Mouse (Mus musculus) heart, embryonic 14.5 days (tissue): ENCODE measurements around the gene Banp. TPM values are rescaled to one million over a fixed set of nuclear protein-coding genes. Genes with fewer than 3 reads are reported as not detected.

Experiments used
- ATAC-seq: fragments of 200-750 bp; cut with Nextera tagmentation; 2 replicates; pipeline ENCODE4 v1.8.0; 2017; ENCODE audit warnings: low read depth, moderate TSS enrichment; ENCODE audit not compliant: insufficient number of reproducible peaks, insufficient read depth, low FRiP score
- H3K27ac ChIP-seq, 2 experiments: fragments of 200-500 bp in 1 of 2; fragments of 300-500 bp in 1 of 2; sonication (generic) in 1 of 2; replicated peaks in 1 of 2; 2 replicates each; pipeline ENCODE4 v1.5.1; 2012 to 2014; ENCODE audit warnings: low read depth in 2 of 2, low read length in 2 of 2, control low read depth in 1 of 2, mild to moderate bottlenecking in 1 of 2, mixed read lengths in 1 of 2; ENCODE audit not compliant: control insufficient read depth in 1 of 2, insufficient read depth in 1 of 2
- H3K27me3 ChIP-seq: fragments of 300-500 bp; sonication (generic); 2 replicates; pipeline ENCODE4 v1.6.1; 2014; ENCODE audit warnings: mild to moderate bottlenecking, low read length, control low read depth; ENCODE audit not compliant: control insufficient read depth, insufficient read depth
- H3K36me3 ChIP-seq: fragments of 300-500 bp; sonication (generic); 2 replicates; pipeline ENCODE4 v1.6.1; 2014; ENCODE audit warnings: mild to moderate bottlenecking, control low read depth, low read length, mixed read lengths; ENCODE audit not compliant: control insufficient read depth, insufficient read depth
- H3K4me1 ChIP-seq, 2 experiments: fragments of 200-500 bp in 1 of 2; fragments of 300-500 bp in 1 of 2; sonication (generic) in 1 of 2; 2 replicates each; pipeline ENCODE4 v1.6.1; 2012 to 2014; ENCODE audit warnings: low read length in 2 of 2, control low read depth in 1 of 2, mixed read lengths in 1 of 2; ENCODE audit not compliant: control insufficient read depth in 2 of 2, insufficient read depth in 2 of 2
- H3K4me2 ChIP-seq: fragments of 300-500 bp; sonication (generic); 2 replicates; pipeline ENCODE4 v1.6.1; 2014; ENCODE audit warnings: mild to moderate bottlenecking, low read length
- H3K4me3 ChIP-seq, 2 experiments: fragments of 200-500 bp in 1 of 2; fragments of 300-500 bp in 1 of 2; sonication (generic) in 1 of 2; 2 replicates each; pipeline ENCODE4 v1.5.1; 2012 to 2014; ENCODE audit warnings: low read length in 2 of 2, mild to moderate bottlenecking in 2 of 2, control low read depth in 1 of 2, low read depth in 1 of 2, moderate library complexity in 1 of 2; ENCODE audit not compliant: control insufficient read depth in 1 of 2, insufficient read depth in 1 of 2
- H3K9ac ChIP-seq: fragments of 300-500 bp; sonication (generic); 2 replicates; pipeline ENCODE4 v1.6.1; 2014; ENCODE audit warnings: mild to moderate bottlenecking, low read length
- H3K9me3 ChIP-seq: fragments of 300-500 bp; sonication (generic); 2 replicates; pipeline ENCODE4 v1.6.1; 2016; ENCODE audit warnings: low read length, control low read depth; ENCODE audit not compliant: control insufficient read depth
- WGBS: fragments of 180-500 bp; shearing (Covaris S2); extraction: QIAGEN DNeasy Blood & Tissue Kit; methylation state at CpG from one replicate; pipeline ENCODE4 v1.1.7; 2014; 5-methylcytosine and 5-hydroxymethylcytosine counted together
- polyA plus RNA-seq: library from polyadenylated mRNA; unstranded; fragments of >200 nt; fragmentation: Nextera tagmentation; extraction: Ambion mirVana; gene quantifications from 2 replicates; pipeline ENCODE4 v1.2.1, GENCODE M21; 2014

The Banp gene
- polyA plus RNA-seq, 1 experiment from 2014 or later, result 21.2 TPM

- ATAC-seq, result no peak
- Histone ChIP-seq H3K27me3 (no peaks in the 10 kb centered on the region), H3K4me2 (peak overlapping the region; percentile 94), H3K27ac (no peak overlapping the region), H3K36me3 (peaks cover 32% of the 10 kb centered on the region), H3K9ac (peak overlapping the region; percentile 31; the same call in 1 of the 2 replicates), H3K4me1 (peaks cover 27 to 61% of the 10 kb centered on the region in 2 experiments), H3K9me3 (no peaks in the 10 kb centered on the region), H3K4me3 (peak overlapping the region in 1 of 2 experiments; percentile 91; a peak in 1 of 4 replicates)
These were observed 2.6 kb downstream of the Banp start for GRCm38 (mm10) chr8:121952122-121952521.

DNA sequence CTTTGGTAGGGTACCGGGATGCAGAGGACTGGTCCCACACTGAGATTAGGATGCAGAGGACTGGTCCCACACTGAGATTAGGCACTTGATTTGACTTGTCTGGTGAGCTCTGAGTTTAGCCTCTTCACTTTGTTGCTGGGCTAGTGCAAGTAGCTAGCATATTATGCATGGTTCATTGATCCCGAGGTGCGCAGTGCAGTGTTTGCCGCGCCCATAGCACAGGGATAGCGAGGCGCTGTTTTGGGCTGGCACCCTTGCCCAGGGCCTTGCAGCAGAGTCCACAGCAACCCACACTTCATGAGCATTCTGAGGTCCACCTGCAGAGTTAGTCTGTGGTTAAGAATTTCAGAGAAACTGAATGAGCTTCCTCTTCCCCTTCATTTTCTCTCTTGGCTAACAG, 3.2 kb downstream of the Banp start:
- no peak for ATAC-seq
- H3K4me2 ChIP-seq, result no peak overlapping the region
- peaks cover 32% of the 10 kb centered on the region for H3K36me3 ChIP-seq
- 93% methylated on average over 7 of the region's 7 CpGs for WGBS
- no peaks in the 10 kb centered on the region for H3K9me3 ChIP-seq
- H3K4me3 ChIP-seq, result no peak overlapping the region
- 0 out of 4 replicates have a peak overlapping the region, but pooled peaks of 1 of the 2 experiments have one; percentile 3 for H3K27ac ChIP-seq
- H3K27me3 ChIP-seq, result no peaks in the 10 kb centered on the region
- peaks cover 21 to 64% of the 10 kb centered on the region in 2 experiments for H3K4me1 ChIP-seq
- H3K9ac ChIP-seq, result no peak overlapping the region

GRCm38 (mm10) chr8:121953821-121954545, 4.4 kb downstream of the Banp start:
- no peak for ATAC-seq

DNA sequence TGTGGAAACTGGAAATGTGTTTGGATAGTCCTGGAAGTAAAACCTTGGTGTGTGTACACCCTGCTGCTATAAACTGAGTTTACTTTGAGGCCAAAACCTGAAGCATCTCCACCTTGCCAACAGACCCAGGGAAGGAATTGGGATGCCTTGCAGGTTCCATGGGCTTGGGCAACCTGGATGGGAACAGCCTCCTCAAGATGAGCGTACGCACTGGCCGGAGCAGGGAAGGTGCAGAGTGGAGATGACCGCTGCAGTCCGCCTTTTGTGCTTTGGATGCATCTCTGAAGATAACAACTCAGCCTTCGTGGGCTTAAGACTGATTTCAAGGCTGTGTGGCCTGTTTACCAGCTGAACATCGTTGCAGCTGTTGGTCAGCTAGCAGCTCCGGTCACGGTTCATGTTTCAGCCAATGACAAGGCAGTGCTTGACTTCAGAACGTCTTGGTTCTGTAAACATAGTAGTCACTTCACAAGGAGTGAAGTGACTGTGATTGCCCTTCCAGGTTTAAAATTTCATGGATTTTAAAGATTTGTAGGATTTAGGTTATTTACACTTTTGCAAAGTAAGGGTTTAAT, 5.5 kb downstream of the Banp start:
- Histone ChIP-seq H3K4me1 (peaks cover 14 to 46% of the 10 kb centered on the region in 2 experiments), H3K4me3 (no peak overlapping the region), H3K27me3 (no peaks in the 10 kb centered on the region), H3K9me3 (no peaks in the 10 kb centered on the region), H3K9ac (no peak overlapping the region), H3K27ac (no peak overlapping the region), H3K4me2 (no peak overlapping the region), H3K36me3 (peaks cover 32% of the 10 kb centered on the region)
- WGBS, result 81% methylated on average over 10 of the region's 10 CpGs
- ATAC-seq, result no peak

More at GRCm38 (mm10) chr8:121953821-121954545, 4.4 kb downstream of the Banp start:
- Histone ChIP-seq H3K4me3 (no peak overlapping the region), H3K9me3 (no peaks in the 10 kb centered on the region), H3K9ac (no peak overlapping the region), H3K36me3 (peaks cover 32% of the 10 kb centered on the region), H3K27ac (no peak overlapping the region), H3K4me1 (peaks cover 11 to 54% of the 10 kb centered on the region in 2 experiments), H3K27me3 (no peaks in the 10 kb centered on the region), H3K4me2 (no peak overlapping the region)
- whole genome bisulfite sequencing, result 74% methylated on average over 3 of the region's 3 CpGs

- WGBS, result 40% methylated on average over 1 of the region's 1 CpGs
- ATAC-seq, result no peak
- H3K4me1 ChIP-seq, result peaks cover 14 to 46% of the 10 kb centered on the region in 2 experiments
- no peaks in the 10 kb centered on the region for H3K27me3 ChIP-seq
- H3K27ac ChIP-seq, result peak overlapping the region in 1 of 2 experiments; percentile 29; a peak in 1 of 4 replicates
- H3K4me3 ChIP-seq, result no peak overlapping the region
- H3K9ac ChIP-seq, result peak overlapping the region; percentile 2; the same call in 1 of the 2 replicates
- H3K36me3 ChIP-seq, result peaks cover 32% of the 10 kb centered on the region
- H3K4me2 ChIP-seq, result no peak overlapping the region
- no peaks in the 10 kb centered on the region for H3K9me3 ChIP-seq
These were observed 6.4 kb downstream of the Banp start for GRCm38 (mm10) chr8:121955825-121956500.

DNA sequence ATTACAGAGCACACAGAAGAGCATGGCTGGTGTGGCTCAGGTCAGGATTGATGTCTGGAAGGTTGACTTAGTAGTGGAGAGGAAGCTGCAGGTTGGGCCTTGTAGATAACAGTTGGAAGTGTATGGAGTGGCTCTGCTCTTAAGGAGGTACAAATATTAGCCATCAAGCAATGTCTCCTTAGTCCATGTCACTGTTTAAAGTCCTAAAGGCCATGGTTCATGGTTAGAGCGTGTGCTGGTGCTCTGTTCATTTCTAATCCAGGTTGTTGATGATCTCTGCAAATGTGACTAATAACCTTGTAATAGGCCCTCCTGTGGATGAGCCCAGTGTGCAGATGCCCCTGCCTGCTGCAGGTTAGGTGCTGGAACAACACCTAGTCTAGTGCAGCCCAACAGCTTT, 8.8 kb downstream of the Banp start:
- no peaks in the 10 kb centered on the region for H3K9me3 ChIP-seq
- peaks cover 8 to 28% of the 10 kb centered on the region in 2 experiments for H3K4me1 ChIP-seq
- ATAC-seq, result no peak
- H3K4me3 ChIP-seq, result no peak overlapping the region
- no peak overlapping the region for H3K27ac ChIP-seq
- 96% methylated on average over 1 of the region's 1 CpGs for WGBS
- peaks cover 26% of the 10 kb centered on the region for H3K36me3 ChIP-seq
- no peak overlapping the region for H3K4me2 ChIP-seq
- H3K9ac ChIP-seq, result no peak overlapping the region
- no peaks in the 10 kb centered on the region for H3K27me3 ChIP-seq

- Histone ChIP-seq H3K4me2 (no peak overlapping the region), H3K4me1 (peaks cover 29 to 38% of the 10 kb centered on the region in 2 experiments)
These were observed 13.3 kb downstream of the Banp start for GRCm38 (mm10) chr8:121962892-121963291.

More at GRCm38 (mm10) chr8:121962892-121963291, 13.3 kb downstream of the Banp start:
- ATAC-seq, result no peak
- WGBS, result 81% methylated on average over 3 of the region's 3 CpGs
- Histone ChIP-seq H3K9ac (no peak overlapping the region), H3K27ac (no peak overlapping the region), H3K27me3 (no peaks in the 10 kb centered on the region), H3K9me3 (no peaks in the 10 kb centered on the region), H3K36me3 (no peaks in the 10 kb centered on the region), H3K4me3 (no peak overlapping the region)
